In the genomic region with DNA sequence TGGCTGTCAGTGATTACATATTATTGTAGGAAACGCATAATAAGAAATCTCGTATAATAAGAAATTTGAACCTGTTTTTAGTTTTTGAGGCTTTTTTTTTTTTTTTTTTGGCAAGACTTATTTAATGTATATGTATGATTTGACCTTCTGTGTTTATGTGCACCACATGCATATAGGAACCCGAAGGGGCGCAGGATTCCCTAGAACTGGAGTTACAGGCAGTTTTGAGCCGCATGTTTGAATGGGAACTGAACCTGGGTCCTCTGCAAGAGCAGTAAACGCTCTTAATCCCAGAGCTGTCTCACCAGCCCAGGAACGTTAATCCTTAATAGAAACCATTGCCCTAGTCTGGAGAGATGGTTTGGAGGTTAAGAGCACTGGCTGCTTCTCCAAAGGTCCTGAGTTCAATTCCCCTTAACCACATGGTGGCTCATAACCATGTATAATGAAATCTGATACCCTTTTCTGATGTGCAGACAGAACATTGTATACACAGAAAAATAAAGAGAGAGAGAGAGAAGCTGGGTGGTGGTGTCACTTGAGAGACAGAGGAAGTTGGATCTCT, we compare ENCODE assay signal across 1 mouse cellular context.
TF ChIP-seq lines count a peak whose summit lies in the region.

No protein-coding gene starts in this region.

TF ChIP-seq in CH12.LX, 34 proteins besides CTCF, POLR2A, EP300 and RAD21 (continued from another document):
- TF ChIP-seq ETS1 (conservative IDR thresholded peaks at IDR 0.05; ENCODE audit: low read depth, low read length): no peak
- no peak for TF ChIP-seq CHD1 (IDR thresholded peaks at IDR 0.05; ENCODE audit: low read depth, low read length)
- no peak for TF ChIP-seq HCFC1 (IDR thresholded peaks at IDR 0.05; ENCODE audit: low read depth, low read length)
- no peak for TF ChIP-seq GABPA (IDR thresholded peaks at IDR 0.05; ENCODE audit: insufficient replicate concordance, low read depth, low read length)
- no peak for TF ChIP-seq ZNF384 (IDR thresholded peaks at IDR 0.05; ENCODE audit: low read depth, low read length)
- TF ChIP-seq USF2 (conservative IDR thresholded peaks at IDR 0.05; ENCODE audit: low read depth, low read length): no peak
- TF ChIP-seq CHD2 (IDR thresholded peaks at IDR 0.05; ENCODE audit: low read length): no peak
- TF ChIP-seq SIN3A (IDR thresholded peaks at IDR 0.05; ENCODE audit: low read length): no peak
- no peak for TF ChIP-seq NRF1 (IDR thresholded peaks at IDR 0.05; ENCODE audit: low read depth, low read length)
- TF ChIP-seq PAX5 (IDR thresholded peaks at IDR 0.05; ENCODE audit: low read length): no peak
- no peak for TF ChIP-seq UBTF (IDR thresholded peaks at IDR 0.05; ENCODE audit: low read depth, low read length)
- no peak for TF ChIP-seq SMC3 (IDR thresholded peaks at IDR 0.05; ENCODE audit: low read depth, low read length)
- no peak for TF ChIP-seq USF1 (IDR thresholded peaks at IDR 0.05; ENCODE audit: low read depth, low read length)
- TF ChIP-seq E2F4 (IDR thresholded peaks at IDR 0.05; ENCODE audit: insufficient replicate concordance, low read depth, low read length): no peak
TF ChIP-seq in CH12.LX: peak in this region for 0.
